Mouse (Mus musculus) cerebellum, postnatal 25 days (tissue): ENCODE measurements around the gene Peli2.

Experiments used
- DNase-seq, 2 experiments: peaks; one replicate each; pipeline ENCODE4 v3.0.0; 2021; ENCODE audit warnings: mixed read lengths in 2 of 2

The Peli2 gene

GRCm38 (mm10) chr14:48225810-48226446, 105.3 kb downstream of the Peli2 start:
- DNase-seq: peak in 1 of 2 experiments; percentile 30

- DNase-seq: no peak
Observed at GRCm38 (mm10) chr14:48226759-48227158, 106.1 kb downstream of the Peli2 start.

GRCm38 (mm10) chr14:48234785-48235519, 114.3 kb downstream of the Peli2 start:
- peak; percentile 66 to 79 for DNase-seq

GRCm38 (mm10) chr14:48241335-48241734, 120.7 kb downstream of the Peli2 start:
- DNase-seq: peak in 1 of 2 experiments; percentile 2

- DNase-seq: peak; percentile 24 to 44
Observed at GRCm38 (mm10) chr14:48246236-48246635, 125.6 kb downstream of the Peli2 start.

GRCm38 (mm10) chr14:48246963-48247362, 126.3 kb downstream of the Peli2 start:
- peak in 1 of 2 experiments; percentile 10 for DNase-seq

- DNase-seq: peak in 1 of 2 experiments; percentile 2
Observed at GRCm38 (mm10) chr14:48249459-48249858, 128.8 kb downstream of the Peli2 start.

GRCm38 (mm10) chr14:48249909-48250308, 129.3 kb downstream of the Peli2 start:
- DNase-seq: peak in 1 of 2 experiments; percentile 7

- no peak for DNase-seq
Observed at GRCm38 (mm10) chr14:48251381-48251979, 130.9 kb downstream of the Peli2 start.

- DNase-seq: no peak
Observed at GRCm38 (mm10) chr14:48253183-48253582, 132.6 kb downstream of the Peli2 start.

- DNase-seq: peak; percentile 45 to 58
Observed at GRCm38 (mm10) chr14:48254696-48255095, 134.1 kb downstream of the Peli2 start.

GRCm38 (mm10) chr14:48255290-48255689, 134.7 kb downstream of the Peli2 start:
- no peak for DNase-seq

GRCm38 (mm10) chr14:48257759-48258158, 137.1 kb downstream of the Peli2 start:
- peak; percentile 76 to 86 for DNase-seq

- DNase-seq: no peak
Observed at GRCm38 (mm10) chr14:48258696-48259366, 138.2 kb downstream of the Peli2 start.

- DNase-seq: no peak
Observed at GRCm38 (mm10) chr14:48263146-48263545, 142.5 kb downstream of the Peli2 start.

GRCm38 (mm10) chr14:48266710-48267109, 146.1 kb downstream of the Peli2 start:
- no peak for DNase-seq

GRCm38 (mm10) chr14:48278291-48278690, 157.7 kb downstream of the Peli2 start:
- DNase-seq: no peak

GRCm38 (mm10) chr14:48286949-48287348, 166.3 kb downstream of the Peli2 start:
- no peak for DNase-seq

GRCm38 (mm10) chr14:48287581-48287980, 167.0 kb downstream of the Peli2 start:
- no peak for DNase-seq

GRCm38 (mm10) chr14:48288600-48288999, 168.0 kb downstream of the Peli2 start:
- DNase-seq: no peak

- no peak for DNase-seq
Observed at GRCm38 (mm10) chr14:48289602-48290599, 169.3 kb downstream of the Peli2 start.

- no peak for DNase-seq
Observed at GRCm38 (mm10) chr14:48293498-48293897, 172.9 kb downstream of the Peli2 start.
